Mouse (Mus musculus): ENCODE measurements around the gene Kcnf1. TPM values are rescaled to one million over a fixed set of nuclear protein-coding genes. Genes with fewer than 3 reads are reported as not detected.
A peak's percentile ranks its signal among the peaks of the same experiment; 100 is the strongest.

Gene Kcnf1
- polyA plus RNA-seq, 1 experiment from 2014 or later = 4.2 TPM

- H3K36me3 ChIP-seq = no peaks in the 10 kb centered on the region
- no peak for ATAC-seq (ENCODE audit: low FRiP score)
- no peak overlapping the region for H3K4me3 ChIP-seq (replicated peaks)
Observed at GRCm38 (mm10) chr12:17192887-17193286, 16.2 kb upstream of the Kcnf1 start.

GRCm38 (mm10) chr12:17184303-17184775 lies 7.7 kb upstream of the Kcnf1 start:
- Histone ChIP-seq H3K4me1 (peaks cover 4% of the 10 kb centered on the region; the same call in 1 of the 2 replicates), H3K27me3 (replicated peaks) (no peaks in the 10 kb centered on the region), H3K4me2 (peak overlapping the region; percentile 0; the same call in 1 of the 2 replicates), H3K36me3 (no peaks in the 10 kb centered on the region), H3K27ac (replicated peaks) (no peak overlapping the region), H3K9ac (replicated peaks) (no peak overlapping the region), H3K9me3 (replicated peaks) (no peaks in the 10 kb centered on the region), H3K4me3 (replicated peaks) (no peak overlapping the region)
- ATAC-seq (ENCODE audit: low FRiP score) = peak; percentile 59; the same call in 1 of the 2 replicates
- 27% methylated on average over 7 of the region's 7 CpGs for WGBS

More at GRCm38 (mm10) chr12:17192887-17193286, 16.2 kb upstream of the Kcnf1 start:
- Histone ChIP-seq H3K4me2 (no peak overlapping the region), H3K9ac (replicated peaks) (no peak overlapping the region), H3K9me3 (replicated peaks) (no peaks in the 10 kb centered on the region), H3K27ac (replicated peaks) (no peak overlapping the region), H3K27me3 (replicated peaks) (no peaks in the 10 kb centered on the region), H3K4me1 (no peaks in the 10 kb centered on the region)
- 81% methylated on average over 2 of the region's 2 CpGs for WGBS

GRCm38 (mm10) chr12:17183788-17184187 lies 7.1 kb upstream of the Kcnf1 start:
- H3K27ac ChIP-seq (replicated peaks) = no peak overlapping the region
- no peaks in the 10 kb centered on the region for H3K27me3 ChIP-seq (replicated peaks)
- ATAC-seq (ENCODE audit: low FRiP score) = no peak
- H3K36me3 ChIP-seq = no peaks in the 10 kb centered on the region
- H3K4me3 ChIP-seq (replicated peaks) = no peak overlapping the region
- no peak overlapping the region for H3K9ac ChIP-seq (replicated peaks)
- WGBS = 59% methylated on average over 10 of the region's 10 CpGs
- H3K4me1 ChIP-seq = peaks cover 4% of the 10 kb centered on the region; the same call in 1 of the 2 replicates
- H3K9me3 ChIP-seq (replicated peaks) = no peaks in the 10 kb centered on the region
- no peak overlapping the region for H3K4me2 ChIP-seq

- peak overlapping the region; percentile 68 for H3K4me3 ChIP-seq (replicated peaks)
- peak overlapping the region; percentile 68 for H3K9ac ChIP-seq (replicated peaks)
- WGBS = under 1% methylated on average over 54 of the region's 54 CpGs
- H3K9me3 ChIP-seq (replicated peaks) = no peaks in the 10 kb centered on the region
- no peaks in the 10 kb centered on the region for H3K36me3 ChIP-seq
- H3K27me3 ChIP-seq (replicated peaks) = peaks cover 19% of the 10 kb centered on the region
- H3K4me1 ChIP-seq = peaks cover 22% of the 10 kb centered on the region
- H3K27ac ChIP-seq (replicated peaks) = peak overlapping the region; percentile 78
- H3K4me2 ChIP-seq = peak overlapping the region; percentile 88
- peak; percentile 91 for ATAC-seq (ENCODE audit: low FRiP score)
Observed at GRCm38 (mm10) chr12:17176041-17176756, 489 bp downstream of the Kcnf1 start.

GRCm38 (mm10) chr12:17175531-17175951 lies 1.1 kb downstream of the Kcnf1 start:
- Histone ChIP-seq H3K27ac (replicated peaks) (no peak overlapping the region), H3K27me3 (replicated peaks) (peaks cover 19% of the 10 kb centered on the region), H3K4me2 (peak overlapping the region; percentile 88), H3K4me3 (replicated peaks) (peak overlapping the region; percentile 68), H3K9ac (replicated peaks) (peak overlapping the region; percentile 68), H3K4me1 (peaks cover 22% of the 10 kb centered on the region), H3K36me3 (no peaks in the 10 kb centered on the region), H3K9me3 (replicated peaks) (no peaks in the 10 kb centered on the region)
- peak; percentile 15; the same call in 1 of the 2 replicates for ATAC-seq (ENCODE audit: low FRiP score)
- WGBS = 17% methylated on average over 25 of the region's 25 CpGs

GRCm38 (mm10) chr12:17175124-17175523 lies 1.6 kb downstream of the Kcnf1 start:
- H3K9ac ChIP-seq (replicated peaks) = no peak overlapping the region; the same call in 1 of the 2 replicates
- H3K27me3 ChIP-seq (replicated peaks) = peaks cover 19% of the 10 kb centered on the region
- H3K4me3 ChIP-seq (replicated peaks) = peak overlapping the region; percentile 68
- no peak for ATAC-seq (ENCODE audit: low FRiP score)
- no peaks in the 10 kb centered on the region for H3K36me3 ChIP-seq
- peaks cover 22% of the 10 kb centered on the region for H3K4me1 ChIP-seq
- H3K27ac ChIP-seq (replicated peaks) = no peak overlapping the region
- H3K4me2 ChIP-seq = peak overlapping the region; percentile 88
- no peaks in the 10 kb centered on the region for H3K9me3 ChIP-seq (replicated peaks)
- 78% methylated on average over 20 of the region's 20 CpGs for WGBS

GRCm38 (mm10) chr12:17174134-17174893 lies 2.4 kb downstream of the Kcnf1 start:
- H3K4me3 ChIP-seq (replicated peaks) = peak overlapping the region; percentile 68; the same call in 1 of the 2 replicates
- peaks cover 19% of the 10 kb centered on the region for H3K27me3 ChIP-seq (replicated peaks)
- peaks cover 22% of the 10 kb centered on the region for H3K4me1 ChIP-seq
- 88% methylated on average over 10 of the region's 10 CpGs for WGBS
- H3K36me3 ChIP-seq = no peaks in the 10 kb centered on the region
- no peak overlapping the region for H3K9ac ChIP-seq (replicated peaks)
- peak overlapping the region; percentile 88 for H3K4me2 ChIP-seq
- H3K9me3 ChIP-seq (replicated peaks) = no peaks in the 10 kb centered on the region
- H3K27ac ChIP-seq (replicated peaks) = no peak overlapping the region
- no peak for ATAC-seq (ENCODE audit: low FRiP score)

- H3K4me3 ChIP-seq (replicated peaks) = no peak overlapping the region
- no peak overlapping the region for H3K27ac ChIP-seq (replicated peaks)
- no peak overlapping the region for H3K9ac ChIP-seq (replicated peaks)
- peaks cover 12% of the 10 kb centered on the region for H3K4me1 ChIP-seq
- 90% methylated on average over 10 of the region's 10 CpGs for WGBS
- peaks cover 18% of the 10 kb centered on the region for H3K27me3 ChIP-seq (replicated peaks)
- no peak overlapping the region for H3K4me2 ChIP-seq
- no peaks in the 10 kb centered on the region for H3K36me3 ChIP-seq
- no peaks in the 10 kb centered on the region for H3K9me3 ChIP-seq (replicated peaks)
- no peak for ATAC-seq (ENCODE audit: low FRiP score)
Observed at GRCm38 (mm10) chr12:17170406-17170805, 6.3 kb downstream of the Kcnf1 start.

- H3K9ac ChIP-seq (replicated peaks) = no peak overlapping the region
- WGBS = 80% methylated on average over 2 of the region's 2 CpGs
- H3K27me3 ChIP-seq (replicated peaks) = no peaks in the 10 kb centered on the region
- no peak overlapping the region for H3K27ac ChIP-seq (replicated peaks)
- H3K4me2 ChIP-seq = no peak overlapping the region
- ATAC-seq (ENCODE audit: low FRiP score) = no peak
- H3K4me3 ChIP-seq (replicated peaks) = no peak overlapping the region
- no peaks in the 10 kb centered on the region for H3K9me3 ChIP-seq (replicated peaks)
- no peaks in the 10 kb centered on the region for H3K36me3 ChIP-seq
- H3K4me1 ChIP-seq = no peaks in the 10 kb centered on the region
Observed at GRCm38 (mm10) chr12:17166116-17166515, 10.6 kb downstream of the Kcnf1 start.

- Histone ChIP-seq H3K4me1 (no peaks in the 10 kb centered on the region), H3K9ac (replicated peaks) (no peak overlapping the region), H3K4me2 (no peak overlapping the region), H3K4me3 (replicated peaks) (no peak overlapping the region), H3K36me3 (no peaks in the 10 kb centered on the region), H3K27me3 (replicated peaks) (no peaks in the 10 kb centered on the region), H3K9me3 (replicated peaks) (no peaks in the 10 kb centered on the region), H3K27ac (replicated peaks) (no peak overlapping the region)
- no peak for ATAC-seq (ENCODE audit: low FRiP score)
- WGBS = 96% methylated on average over 3 of the region's 3 CpGs
Observed at GRCm38 (mm10) chr12:17163996-17164395, 12.7 kb downstream of the Kcnf1 start.

GRCm38 (mm10) chr12:17159549-17159948 lies 17.1 kb downstream of the Kcnf1 start:
- H3K27me3 ChIP-seq (replicated peaks) = no peaks in the 10 kb centered on the region
- H3K36me3 ChIP-seq = no peaks in the 10 kb centered on the region
- H3K4me3 ChIP-seq (replicated peaks) = no peak overlapping the region
- H3K9ac ChIP-seq (replicated peaks) = no peak overlapping the region
- no peak overlapping the region for H3K27ac ChIP-seq (replicated peaks)
- WGBS = 83% methylated on average over 7 of the region's 7 CpGs
- no peak overlapping the region for H3K4me2 ChIP-seq
- ATAC-seq (ENCODE audit: low FRiP score) = no peak
- H3K9me3 ChIP-seq (replicated peaks) = no peaks in the 10 kb centered on the region
- H3K4me1 ChIP-seq = no peaks in the 10 kb centered on the region

Data from neural tube, embryonic 15.5 days (tissue).